Mouse (Mus musculus) kidney, postnatal 36 days (tissue): ENCODE results near the gene Trappc2l.
"Not testable (repeated sequence)": the region's sequence is repeated elsewhere in the genome, so short reads cannot be mapped to it uniquely, and the experiment has no call there.

Experiments
- DNase-seq, 2 experiments: peaks; one replicate each; pipeline ENCODE4 v3.0.0; 2021 to 2022; ENCODE audit warnings: mixed read lengths in 2 of 2

Gene Trappc2l

GRCm38 (mm10) chr8:122625811-122626210, 14.4 kb downstream of the Trappc2l start:
- peak; percentile 39 to 46 for DNase-seq

GRCm38 (mm10) chr8:122626896-122627295, 15.5 kb downstream of the Trappc2l start:
- DNase-seq, result no peak

- no peak for DNase-seq
Observed at GRCm38 (mm10) chr8:122629388-122629787, 17.9 kb downstream of the Trappc2l start.

GRCm38 (mm10) chr8:122630696-122631095, 19.3 kb downstream of the Trappc2l start:
- peak; percentile 62 to 66 for DNase-seq

- DNase-seq, result not testable (repeated sequence)
Observed at GRCm38 (mm10) chr8:122632134-122632533, 20.7 kb downstream of the Trappc2l start.

- no peak for DNase-seq
Observed at GRCm38 (mm10) chr8:122633205-122633604, 21.8 kb downstream of the Trappc2l start.

- no peak for DNase-seq
Observed at GRCm38 (mm10) chr8:122635878-122636802, 24.7 kb downstream of the Trappc2l start.

GRCm38 (mm10) chr8:122636803-122637175, 25.3 kb downstream of the Trappc2l start:
- no peak for DNase-seq

GRCm38 (mm10) chr8:122637230-122637629, 25.8 kb downstream of the Trappc2l start:
- no peak for DNase-seq

GRCm38 (mm10) chr8:122638601-122639000, 27.2 kb downstream of the Trappc2l start:
- DNase-seq, result peak; percentile 19 to 27

- peak; percentile 62 to 78 for DNase-seq
Observed at GRCm38 (mm10) chr8:122639521-122640248, 28.2 kb downstream of the Trappc2l start.

GRCm38 (mm10) chr8:122640825-122641224, 29.4 kb downstream of the Trappc2l start:
- DNase-seq, result no peak

GRCm38 (mm10) chr8:122641406-122641805, 30.0 kb downstream of the Trappc2l start:
- DNase-seq, result no peak

- peak in 1 of 2 experiments; percentile 45 for DNase-seq
Observed at GRCm38 (mm10) chr8:122642071-122642470, 30.6 kb downstream of the Trappc2l start.

- DNase-seq, result no peak
Observed at GRCm38 (mm10) chr8:122644175-122644954, 32.9 kb downstream of the Trappc2l start.

- DNase-seq, result no peak
Observed at GRCm38 (mm10) chr8:122646337-122646736, 34.9 kb downstream of the Trappc2l start.

GRCm38 (mm10) chr8:122648192-122648970, 36.9 kb downstream of the Trappc2l start:
- no peak for DNase-seq

- no peak for DNase-seq
Observed at GRCm38 (mm10) chr8:122651326-122651921, 40.0 kb downstream of the Trappc2l start.

GRCm38 (mm10) chr8:122652643-122653042, 41.2 kb downstream of the Trappc2l start:
- DNase-seq, result no peak

GRCm38 (mm10) chr8:122654768-122655167, 43.3 kb downstream of the Trappc2l start:
- DNase-seq, result peak; percentile 88 to 91
